Mouse (Mus musculus): ENCODE measurements around the gene Cabp4.

The Cabp4 gene

GRCm38 (mm10) chr19:4164100-4164499 lies 20.3 kb upstream of the Cabp4 start:
- DNase-seq: no peak

DNA sequence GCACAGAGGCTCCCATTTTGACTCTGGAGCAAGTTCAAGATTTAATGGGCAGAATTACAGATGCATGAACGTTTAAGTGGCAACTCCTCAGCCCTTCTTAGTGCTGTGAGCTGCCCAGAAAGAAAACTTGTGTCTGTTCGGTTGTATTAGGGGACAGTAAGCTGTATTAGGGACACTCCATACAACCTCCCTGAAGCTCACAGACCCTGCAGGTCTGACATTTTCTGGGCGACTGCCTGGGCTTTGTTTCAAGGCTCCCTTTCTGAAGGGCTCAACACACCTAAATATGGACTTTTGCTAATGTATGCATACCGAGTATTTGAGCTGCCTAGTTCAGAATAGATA lies 19.7 kb upstream of the Cabp4 start:
- no peak for DNase-seq

DNA sequence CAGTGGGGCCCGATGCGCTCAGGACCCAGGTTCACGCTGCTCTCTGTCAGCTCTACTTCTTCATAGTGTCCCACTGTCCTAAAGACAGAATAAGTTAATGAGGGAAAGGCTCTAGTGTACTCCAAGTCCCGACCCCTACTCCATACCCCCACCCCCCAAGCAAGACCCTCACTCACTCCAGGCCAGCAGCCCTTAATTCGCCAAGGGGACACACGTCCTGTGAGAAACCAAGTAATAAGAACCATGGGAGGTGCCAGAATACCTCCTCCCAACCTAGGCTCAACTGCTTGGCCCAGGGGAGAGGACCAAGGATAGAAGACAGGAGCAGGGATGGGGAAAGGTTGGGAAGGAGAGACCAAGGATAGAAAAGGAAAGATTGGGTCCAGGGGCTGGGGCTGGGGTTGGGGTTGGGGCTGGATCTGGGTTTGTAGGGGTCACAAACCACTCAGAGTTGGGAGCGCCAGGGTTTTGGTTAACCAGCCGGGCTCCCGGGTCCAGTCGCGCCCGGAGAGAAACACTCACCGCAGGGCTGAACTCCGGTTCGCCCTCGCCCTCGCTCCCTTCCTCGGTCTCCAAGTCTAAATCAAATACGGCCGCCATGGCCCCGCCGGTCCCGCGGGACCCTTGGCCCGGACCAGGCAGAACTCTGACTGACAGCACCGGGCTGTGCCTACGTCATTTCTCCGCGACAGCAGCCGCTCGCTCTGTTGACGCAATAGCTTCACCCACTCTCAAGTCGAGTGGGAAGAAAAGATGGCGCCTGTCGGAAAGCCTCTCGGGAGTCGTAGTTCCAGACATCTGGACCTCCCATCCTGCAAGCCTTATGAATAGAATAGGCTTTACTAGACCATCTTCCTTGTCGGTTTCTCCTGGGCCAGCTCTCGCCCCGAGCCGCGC lies 19.1 kb upstream of the Cabp4 start, which contains the start of gene Rps6kb2:
Rps6kb2 (minus strand) TSS at position 709 of the 897 bp plus-strand sequence.
- peak; percentile 98 for DNase-seq

DNA sequence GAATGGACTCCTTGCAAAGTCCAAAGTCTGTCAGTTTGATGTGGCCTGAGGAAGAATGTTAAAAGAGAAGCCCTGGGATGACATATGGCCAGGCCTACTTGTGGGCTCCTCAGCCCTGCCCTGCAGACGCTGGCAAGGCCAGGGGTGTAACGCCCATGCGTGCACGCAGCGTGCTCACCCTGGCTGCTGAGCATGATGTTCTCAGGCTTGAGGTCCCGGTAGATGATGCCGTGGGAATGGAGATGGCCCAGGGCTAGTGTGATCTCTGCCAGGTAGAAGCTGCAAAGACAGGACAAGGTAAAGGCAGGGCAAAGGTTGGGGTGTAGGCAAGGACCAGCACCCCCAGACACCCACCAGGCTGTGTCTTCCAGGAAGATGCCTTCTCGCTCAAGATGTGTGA lies 15.2 kb upstream of the Cabp4 start:
- DNase-seq: no peak

DNA sequence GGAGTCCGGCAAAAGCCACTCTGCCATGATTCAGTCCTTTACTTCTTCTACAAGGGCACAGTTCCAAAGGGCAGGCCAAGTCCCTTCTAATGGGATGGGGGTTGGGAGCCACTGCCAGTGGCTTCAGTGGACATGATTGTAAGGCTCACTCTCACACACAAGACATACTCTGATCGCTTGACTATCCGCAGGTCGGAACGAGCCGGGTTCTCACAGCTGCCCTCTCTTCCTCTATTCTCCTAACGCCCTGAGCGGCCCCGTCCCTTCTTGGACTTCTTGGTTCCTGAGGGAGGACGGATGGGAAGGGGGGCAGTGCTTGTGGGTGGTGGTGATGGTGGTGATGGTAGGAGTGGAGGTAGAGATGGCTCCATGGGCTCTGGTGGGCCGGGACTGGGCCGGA lies 12.9 kb upstream of the Cabp4 start:
- DNase-seq: no peak

- DNase-seq: no peak
These were observed 12.3 kb upstream of the Cabp4 start for GRCm38 (mm10) chr19:4156073-4156579.

DNA sequence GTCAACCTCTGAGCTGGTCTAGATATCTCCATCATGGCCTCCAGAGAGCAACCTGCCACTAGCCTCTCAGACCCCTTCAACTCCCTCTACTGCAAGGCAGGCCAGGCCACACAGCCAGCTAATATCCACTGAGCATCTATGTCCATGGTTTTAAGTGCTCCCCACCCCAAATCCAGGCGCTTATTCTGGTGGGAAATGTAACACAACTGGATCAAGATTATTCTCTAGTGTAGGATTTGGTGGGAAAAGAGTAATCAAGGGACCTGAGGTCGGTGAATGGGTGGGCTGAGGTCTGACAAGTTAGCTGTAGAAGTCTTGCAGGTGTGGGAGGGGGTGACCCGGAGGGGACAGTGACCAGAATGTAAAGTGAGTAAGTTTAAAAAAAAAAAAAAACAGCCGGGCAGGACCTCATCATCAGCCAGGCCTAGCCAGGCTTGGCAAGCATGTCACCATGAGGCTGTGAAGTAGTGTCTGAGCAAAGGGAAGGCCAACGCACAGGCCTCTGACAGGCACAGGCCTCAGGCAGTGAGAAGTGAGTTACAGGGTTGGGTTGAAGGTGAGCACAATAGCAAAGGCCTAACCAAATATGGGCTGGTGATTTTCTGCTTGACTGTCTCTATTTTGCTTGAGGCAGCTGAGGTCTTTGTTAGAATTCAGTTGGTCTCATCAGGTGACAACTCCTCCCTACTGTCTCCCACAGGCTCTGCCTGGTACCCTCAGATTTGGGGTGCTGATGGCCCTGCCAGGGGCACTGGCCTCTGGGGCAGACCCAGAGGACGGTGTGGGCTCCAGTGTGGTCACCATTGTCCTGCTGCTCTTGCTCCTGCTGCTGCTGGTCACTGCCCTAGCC lies 11.6 kb upstream of the Cabp4 start:
- DNase-seq: no peak

DNA sequence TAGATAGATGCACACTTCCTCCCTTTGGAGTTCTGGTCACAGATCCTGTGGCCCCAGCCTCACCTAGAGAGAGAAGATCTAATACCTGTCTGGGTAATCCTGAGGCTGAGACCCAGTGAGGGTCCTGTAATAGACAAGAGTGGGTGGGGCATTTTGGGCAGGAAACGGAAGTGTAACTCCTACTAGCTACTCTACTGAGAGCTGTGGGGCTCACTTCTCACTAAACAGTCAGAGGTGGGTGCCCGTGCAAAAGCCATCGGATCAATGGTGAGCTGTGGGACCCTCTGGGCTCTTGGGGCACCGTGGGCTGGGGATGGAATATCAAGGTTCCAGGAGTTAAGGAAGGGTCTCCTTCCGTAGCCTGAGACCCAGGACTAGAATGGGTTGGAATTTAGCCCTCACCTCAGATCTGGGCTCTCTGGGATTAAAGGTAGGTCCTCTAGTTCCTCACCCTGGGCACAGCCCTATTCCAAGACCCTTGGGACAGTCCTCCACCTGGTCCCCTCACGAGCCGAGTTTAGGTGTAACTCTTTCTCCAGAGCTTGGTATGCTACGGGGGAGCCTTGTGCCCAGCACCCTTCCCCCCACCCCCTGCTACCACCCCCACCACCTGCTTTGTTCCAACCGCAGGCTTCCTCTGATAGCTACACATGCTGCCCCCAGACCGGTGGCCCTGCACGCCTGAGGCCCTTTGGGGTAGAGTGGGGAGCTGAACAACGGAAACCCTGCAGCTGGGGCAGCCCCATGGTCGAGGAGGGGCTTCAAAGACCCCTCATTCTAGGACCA lies 10.8 kb upstream of the Cabp4 start:
- no peak for DNase-seq

DNA sequence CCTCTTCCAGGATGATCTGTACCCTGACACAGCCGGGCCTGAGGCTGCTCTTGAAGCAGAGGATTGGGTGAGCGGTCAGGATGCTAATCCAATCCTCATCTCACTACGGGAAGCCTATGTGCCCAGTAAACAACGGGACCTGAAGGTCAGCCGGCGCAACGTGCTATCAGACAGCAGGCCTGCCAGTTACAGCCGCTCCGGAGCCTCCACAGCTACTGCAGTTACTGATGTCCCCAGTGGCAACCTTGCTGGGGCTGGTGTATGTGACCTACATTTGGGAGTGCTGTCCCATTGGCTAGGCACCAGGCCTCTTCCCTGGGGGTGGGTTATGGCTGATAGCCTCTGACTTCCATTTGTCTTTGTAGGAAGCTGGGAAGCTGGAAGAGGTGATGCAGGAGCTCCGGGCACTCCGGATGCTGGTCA lies 9.4 kb upstream of the Cabp4 start, which contains the start of gene Ptprcap:
Ptprcap (plus strand) TSS at position 373 of the 423 bp plus-strand sequence.
- no peak for DNase-seq

DNA sequence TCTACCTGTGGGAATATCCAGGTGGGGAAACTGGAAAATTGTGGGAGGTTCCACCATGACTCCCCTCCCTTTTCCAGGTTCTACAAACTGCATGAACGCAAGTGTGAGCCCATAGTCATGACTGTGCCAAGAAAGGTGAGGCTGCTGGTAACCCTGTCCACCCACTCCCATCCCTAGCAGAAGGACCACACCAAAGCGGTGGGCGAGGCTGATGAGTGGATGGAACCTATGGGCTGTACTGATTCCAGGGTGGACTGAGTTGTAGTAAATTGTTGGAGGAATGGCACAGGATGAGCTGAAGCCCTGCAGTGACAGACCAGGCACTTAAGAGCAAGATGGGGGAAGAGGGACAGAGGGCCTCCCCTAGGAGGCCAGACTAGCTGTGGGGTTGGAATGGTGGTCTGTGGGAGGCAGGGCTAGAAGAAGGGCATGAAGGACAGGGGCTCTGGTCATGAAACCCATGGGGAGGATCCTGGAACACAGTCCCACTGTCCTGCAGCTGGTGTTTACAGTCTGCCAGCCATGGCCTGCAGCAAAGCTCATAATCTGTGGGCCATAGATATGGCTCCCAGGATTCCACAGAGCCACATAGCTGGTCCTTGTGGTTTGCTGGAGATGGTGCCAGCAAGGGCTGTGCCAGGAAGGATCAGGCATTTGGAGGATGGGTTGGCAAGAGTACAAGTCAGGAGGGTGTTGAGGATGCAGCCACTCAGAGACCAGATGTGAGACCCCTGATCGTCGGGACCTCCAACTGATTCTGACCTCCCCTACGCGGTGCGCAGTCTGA lies 8.8 kb upstream of the Cabp4 start:
- no peak for DNase-seq

DNA sequence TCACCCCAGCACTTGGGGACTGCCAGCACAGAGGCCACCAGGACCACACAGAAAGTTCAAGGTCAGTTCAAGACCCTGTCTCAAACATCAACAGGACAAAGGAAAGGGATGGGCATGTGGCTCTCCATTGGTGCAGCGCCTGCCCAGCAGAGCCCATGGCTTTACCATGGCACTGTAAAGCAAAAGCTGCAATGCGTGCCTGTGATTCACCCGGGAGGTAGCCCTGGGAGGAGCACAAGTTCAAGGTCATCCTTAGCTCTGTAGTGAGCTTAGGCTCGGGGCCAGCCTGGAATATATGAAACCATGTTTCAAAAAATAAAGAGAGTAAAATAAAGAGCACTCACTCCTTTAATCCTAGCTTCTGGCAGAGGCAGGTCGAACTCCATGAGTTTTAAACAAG lies 8.1 kb upstream of the Cabp4 start:
- DNase-seq: no peak

GRCm38 (mm10) chr19:4151488-4151860 lies 7.6 kb upstream of the Cabp4 start:
- DNase-seq: no peak

DNA sequence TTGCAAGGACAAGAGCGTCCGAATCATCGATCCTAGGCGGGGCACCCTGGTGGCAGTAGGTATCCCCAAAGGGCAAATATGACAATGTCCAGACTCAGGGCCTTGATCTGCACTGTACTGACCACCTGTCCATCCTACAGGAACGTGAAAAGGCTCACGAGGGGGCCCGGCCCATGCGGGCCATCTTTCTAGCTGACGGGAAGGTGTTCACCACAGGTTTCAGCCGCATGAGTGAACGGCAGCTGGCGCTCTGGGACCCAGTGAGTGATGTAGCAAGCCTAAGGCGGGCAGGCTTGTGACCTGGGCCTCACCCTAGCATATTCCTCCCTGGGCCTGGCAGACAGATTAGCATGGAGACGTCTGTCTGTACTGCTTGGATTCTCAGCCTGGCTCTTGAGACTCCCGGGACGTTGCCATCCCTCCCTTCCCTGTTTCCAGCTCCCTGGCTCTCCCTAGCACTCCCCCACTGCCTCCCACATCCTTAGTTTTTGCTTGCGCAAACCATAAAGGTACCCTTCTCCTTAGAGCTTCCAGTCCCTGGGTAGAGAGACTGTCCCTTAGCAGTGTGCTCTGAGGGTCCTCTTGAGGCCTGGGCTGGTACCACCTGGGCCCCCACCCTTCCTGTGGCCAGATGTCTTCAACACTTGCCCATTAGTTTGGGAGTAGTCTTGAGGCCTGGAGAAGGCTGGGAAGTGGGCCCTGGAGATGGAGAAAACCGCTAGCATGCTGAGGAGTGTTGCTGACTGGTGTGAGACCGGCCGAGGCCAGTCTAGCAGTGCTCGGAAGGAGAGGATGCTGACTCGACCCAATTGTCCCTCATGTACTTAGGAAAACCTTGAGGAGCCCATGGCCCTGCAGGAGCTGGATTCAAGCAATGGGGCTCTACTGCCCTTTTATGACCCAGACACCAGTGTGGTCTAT lies 7.0 kb upstream of the Cabp4 start:
- DNase-seq: no peak

- DNase-seq: no peak
These were observed 6.1 kb upstream of the Cabp4 start for GRCm38 (mm10) chr19:4149764-4150461.

DNA sequence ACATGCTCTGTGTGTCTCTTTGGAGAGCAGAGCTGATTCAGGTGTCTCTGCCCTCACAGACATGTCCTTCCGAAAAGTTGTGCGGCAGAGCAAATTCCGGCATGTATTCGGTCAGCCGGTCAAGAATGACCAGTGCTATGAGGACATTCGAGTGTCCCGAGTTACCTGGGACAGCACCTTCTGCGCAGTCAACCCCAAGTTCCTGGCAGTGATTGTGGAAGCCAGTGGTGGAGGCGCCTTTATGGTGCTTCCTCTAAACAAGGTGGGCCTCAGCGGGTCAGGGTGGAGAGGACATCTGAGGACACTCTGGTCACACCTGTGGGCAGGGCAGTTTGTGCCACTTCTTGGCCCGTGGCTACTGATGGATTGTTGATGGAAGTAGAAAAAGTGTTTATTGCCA lies 5.5 kb upstream of the Cabp4 start:
- no peak for DNase-seq

- DNase-seq: peak; percentile 32
These were observed 5.0 kb upstream of the Cabp4 start for GRCm38 (mm10) chr19:4148819-4149218.

DNA sequence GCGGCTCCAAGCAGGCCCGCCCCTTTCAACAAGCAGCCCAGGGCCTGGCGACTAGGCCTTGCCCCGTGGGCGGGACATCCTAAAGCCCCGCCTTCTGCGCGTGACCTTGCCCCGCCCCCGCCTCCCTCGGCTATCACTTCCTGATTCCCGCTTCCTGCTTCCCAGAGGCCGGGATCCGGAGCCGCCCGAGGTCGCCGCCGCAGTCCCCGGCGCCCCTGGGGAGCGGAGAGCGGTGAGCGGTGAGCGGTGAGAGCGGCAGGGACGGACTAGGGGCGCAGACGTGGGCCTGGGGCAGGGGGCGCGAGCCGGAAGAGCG lies 4.6 kb upstream of the Cabp4 start, which contains the start of gene Coro1b:
Coro1b (plus strand) TSS at position 129 of the 316 bp plus-strand sequence.
- peak; percentile 98 for DNase-seq

DNA sequence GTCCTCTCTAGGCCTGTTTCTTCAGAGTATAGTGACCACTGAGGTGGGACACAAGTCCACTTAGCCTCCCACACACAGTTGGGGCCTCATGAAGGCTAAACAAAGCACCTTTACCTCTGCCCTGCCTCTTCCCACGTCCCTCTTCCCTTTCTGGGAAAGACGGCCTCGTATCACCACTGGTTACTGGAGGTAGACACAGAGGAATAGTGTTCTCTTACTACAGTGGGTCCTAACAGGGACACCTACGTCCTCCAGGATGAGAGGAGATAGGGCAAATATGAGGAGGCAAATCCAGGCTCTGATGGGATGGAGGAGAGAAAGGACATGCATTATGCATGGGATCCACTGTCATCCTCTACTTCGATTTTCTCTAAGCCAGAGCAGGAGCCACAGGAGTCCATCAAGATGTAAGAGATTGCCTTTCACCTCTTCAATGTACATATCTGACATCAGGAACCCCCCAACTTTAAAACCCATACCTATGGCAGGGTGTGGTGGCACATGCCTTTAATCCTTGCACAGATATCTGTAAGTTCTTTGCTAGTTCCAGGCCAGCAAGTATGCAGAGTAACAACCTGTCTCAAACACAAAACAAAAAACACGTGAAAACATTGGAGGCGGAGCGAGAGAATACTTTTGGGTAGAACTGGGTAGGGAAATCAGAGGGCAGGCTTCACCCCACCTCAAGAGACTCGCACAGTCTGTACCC lies 4.1 kb upstream of the Cabp4 start:
- DNase-seq: no peak

DNA sequence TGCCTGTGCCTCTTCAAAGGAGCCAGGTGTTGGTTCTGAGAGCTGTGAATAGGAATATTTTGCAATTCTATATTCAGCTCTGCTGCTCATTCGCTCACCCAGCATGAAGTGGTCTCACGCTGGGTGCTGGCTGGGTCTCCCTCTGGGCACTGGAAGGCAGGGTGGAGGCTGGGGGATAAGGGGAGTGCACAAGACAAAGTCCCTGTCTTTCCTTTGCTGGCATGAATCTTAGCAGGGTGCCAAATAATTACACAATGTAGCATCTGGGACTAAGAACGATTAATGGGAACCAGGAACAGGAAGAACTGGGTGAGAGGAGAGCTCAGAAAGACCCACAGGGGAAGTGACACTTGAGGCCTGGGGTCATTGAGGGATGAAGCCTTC lies 3.2 kb upstream of the Cabp4 start:
- peak; percentile 33 for DNase-seq
